Mouse (Mus musculus): ENCODE measurements around the gene Eya3.
"Not testable (repeated sequence)": the region's sequence is repeated elsewhere in the genome, so short reads cannot be mapped to it uniquely, and the experiment has no call there.

Gene Eya3

GRCm38 (mm10) chr4:132647439-132647838 lies 8.7 kb downstream of the Eya3 start:
- no peak for DNase-seq (ENCODE audit: low spot score)

- no peak for DNase-seq (ENCODE audit: low spot score)
Observed at GRCm38 (mm10) chr4:132649271-132649999, 10.6 kb downstream of the Eya3 start.

- DNase-seq (ENCODE audit: low spot score) = no peak
Observed at GRCm38 (mm10) chr4:132652842-132653241, 14.1 kb downstream of the Eya3 start.

GRCm38 (mm10) chr4:132653799-132654198 lies 15.0 kb downstream of the Eya3 start:
- DNase-seq (ENCODE audit: low spot score) = no peak

GRCm38 (mm10) chr4:132655290-132655689 lies 16.5 kb downstream of the Eya3 start:
- no peak for DNase-seq (ENCODE audit: low spot score)

- no peak for DNase-seq (ENCODE audit: low spot score)
Observed at GRCm38 (mm10) chr4:132659106-132659505, 20.3 kb downstream of the Eya3 start.

GRCm38 (mm10) chr4:132672697-132673096 lies 33.9 kb downstream of the Eya3 start:
- DNase-seq (ENCODE audit: low spot score) = no peak

GRCm38 (mm10) chr4:132676771-132677539 lies 38.2 kb downstream of the Eya3 start:
- DNase-seq (ENCODE audit: low spot score) = peak; percentile 34

GRCm38 (mm10) chr4:132689634-132690033 lies 50.8 kb downstream of the Eya3 start:
- DNase-seq (ENCODE audit: low spot score) = no peak

GRCm38 (mm10) chr4:132693366-132693765 lies 54.6 kb downstream of the Eya3 start:
- no peak for DNase-seq (ENCODE audit: low spot score)

GRCm38 (mm10) chr4:132702076-132702475 lies 63.3 kb downstream of the Eya3 start:
- no peak for DNase-seq (ENCODE audit: low spot score)

- no peak for DNase-seq (ENCODE audit: low spot score)
Observed at GRCm38 (mm10) chr4:132706885-132707284, 68.1 kb downstream of the Eya3 start.

- no peak for DNase-seq (ENCODE audit: low spot score)
Observed at GRCm38 (mm10) chr4:132713181-132713580, 74.4 kb downstream of the Eya3 start.

- DNase-seq (ENCODE audit: low spot score) = no peak
Observed at GRCm38 (mm10) chr4:132718251-132718650, 79.5 kb downstream of the Eya3 start.

GRCm38 (mm10) chr4:132728233-132728632 lies 89.4 kb downstream of the Eya3 start:
- DNase-seq (ENCODE audit: low spot score) = no peak

GRCm38 (mm10) chr4:132731616-132732015 lies 92.8 kb downstream of the Eya3 start:
- DNase-seq (ENCODE audit: low spot score) = no peak

- DNase-seq (ENCODE audit: low spot score) = peak; percentile 89
Observed at GRCm38 (mm10) chr4:132732148-132732684, 93.4 kb downstream of the Eya3 start, which contains the start of gene Xkr8. Xkr8 (minus strand) TSS chr4:132732546.

GRCm38 (mm10) chr4:132733071-132733770 lies 94.4 kb downstream of the Eya3 start:
- no peak for DNase-seq (ENCODE audit: low spot score)

- DNase-seq (ENCODE audit: low spot score) = no peak
Observed at GRCm38 (mm10) chr4:132734766-132735165, 96.0 kb downstream of the Eya3 start.

GRCm38 (mm10) chr4:132735389-132735788 lies 96.6 kb downstream of the Eya3 start:
- DNase-seq (ENCODE audit: low spot score) = no peak

- no peak for DNase-seq (ENCODE audit: low spot score)
Observed at GRCm38 (mm10) chr4:132735894-132736293, 97.1 kb downstream of the Eya3 start.

- DNase-seq (ENCODE audit: low spot score) = not testable (repeated sequence)
Observed at GRCm38 (mm10) chr4:132737154-132737553, 98.4 kb downstream of the Eya3 start.

Measured in retina, embryonic 14.5 days (tissue).